Mouse (Mus musculus) liver, embryonic 11.5 days (tissue): Measurements from ENCODE around the gene Mgat5. TPM values are rescaled to one million over a fixed set of nuclear protein-coding genes. Genes with fewer than 3 reads are reported as not detected.

Source experiments
- ATAC-seq: fragments of 200-750 bp; cut with Nextera tagmentation; replicated peaks from 2 replicates; pipeline ENCODE4 v1.8.0; 2017; ENCODE audit warnings: moderate number of reproducible peaks, mild to moderate bottlenecking, moderate TSS enrichment, moderate library complexity; ENCODE audit not compliant: low FRiP score
- DNase-seq: peaks from one replicate; pipeline ENCODE4 v3.0.0-alpha.2; 2017; ENCODE audit warnings: low spot score
- H3K27ac ChIP-seq: fragments of 300-500 bp; sonication (generic); 2 replicates; pipeline ENCODE4 v1.5.1; 2014; ENCODE audit warnings: mild to moderate bottlenecking, low read depth, low read length, control low read depth
- H3K27me3 ChIP-seq: fragments of 300-500 bp; sonication (generic); replicated peaks from 2 replicates; pipeline ENCODE4 v1.6.1; 2014; ENCODE audit warnings: low read length, mixed read lengths; ENCODE audit not compliant: control insufficient read depth, insufficient read depth
- H3K36me3 ChIP-seq: fragments of 300-500 bp; sonication (generic); 2 replicates; pipeline ENCODE4 v1.6.1; 2014; ENCODE audit warnings: mild to moderate bottlenecking, low read length, moderate library complexity, mixed read lengths; ENCODE audit not compliant: control insufficient read depth, insufficient read depth
- H3K4me1 ChIP-seq: fragments of 300-500 bp; sonication (generic); replicated peaks from 2 replicates; pipeline ENCODE4 v1.6.1; 2014; ENCODE audit warnings: low read length, mixed read lengths; ENCODE audit not compliant: control insufficient read depth, insufficient read depth
- H3K4me2 ChIP-seq: fragments of 300-500 bp; sonication (generic); 2 replicates; pipeline ENCODE4 v1.6.1; 2014; ENCODE audit warnings: mild to moderate bottlenecking, control low read depth, moderate library complexity
- H3K4me3 ChIP-seq: fragments of 300-500 bp; sonication (generic); 2 replicates; pipeline ENCODE4 v1.5.1; 2014; ENCODE audit warnings: low read depth, low read length, control low read depth
- H3K9ac ChIP-seq: fragments of 300-500 bp; sonication (generic); 2 replicates; pipeline ENCODE4 v1.6.1; 2014; ENCODE audit warnings: low read depth, low read length, control low read depth
- H3K9me3 ChIP-seq: fragments of 300-500 bp; sonication (generic); 2 replicates; pipeline ENCODE4 v1.6.1; 2016; ENCODE audit warnings: low read length, inconsistent platforms, mixed read lengths; ENCODE audit not compliant: control insufficient read depth
- WGBS: fragments of 180-500 bp; shearing (Covaris S2); extraction: QIAGEN DNeasy Blood & Tissue Kit; methylation state at CpG from one replicate; pipeline ENCODE4 v1.1.7; 2014; 5-methylcytosine and 5-hydroxymethylcytosine counted together
- polyA plus RNA-seq: library from polyadenylated mRNA; unstranded; fragments of >200 nt; fragmentation: Nextera tagmentation; extraction: Ambion mirVana; gene quantifications from 2 replicates; pipeline ENCODE4 v1.2.1, GENCODE M21; 2014

Gene Mgat5
- polyA plus RNA-seq, 1 experiment from 2014 or later = 2.3 TPM

DNA sequence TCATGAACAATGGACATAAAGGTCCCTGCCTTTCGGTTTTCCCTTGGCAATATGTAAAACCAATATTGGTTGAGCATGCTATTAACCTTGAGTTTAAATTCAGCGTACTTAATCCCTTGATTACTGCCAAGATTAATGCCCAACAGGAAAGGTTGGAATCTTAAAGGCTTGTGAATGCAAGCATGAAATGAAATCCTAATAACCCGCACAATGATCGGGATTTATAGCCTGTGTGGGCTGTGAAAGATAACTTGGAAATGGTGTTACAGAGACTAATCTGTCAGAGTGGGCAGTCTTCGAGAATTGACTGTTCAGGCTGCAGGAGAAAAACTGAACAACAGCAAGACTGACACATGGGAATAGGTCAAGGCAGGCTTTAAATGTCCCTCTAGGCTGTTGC lies 168.7 kb downstream of the Mgat5 start:
- ATAC-seq = no peak
- no peak overlapping the region for H3K4me2 ChIP-seq
- no peak overlapping the region for H3K9ac ChIP-seq
- H3K27ac ChIP-seq = no peak overlapping the region
- no peaks in the 10 kb centered on the region for H3K36me3 ChIP-seq
- H3K27me3 ChIP-seq = no peaks in the 10 kb centered on the region
- no peak overlapping the region for H3K4me3 ChIP-seq
- no peak for DNase-seq
- H3K4me1 ChIP-seq = no peaks in the 10 kb centered on the region; the same call in 1 of the 2 replicates
- 83% methylated on average over 5 of the region's 5 CpGs for WGBS
- H3K9me3 ChIP-seq = no peaks in the 10 kb centered on the region

DNA sequence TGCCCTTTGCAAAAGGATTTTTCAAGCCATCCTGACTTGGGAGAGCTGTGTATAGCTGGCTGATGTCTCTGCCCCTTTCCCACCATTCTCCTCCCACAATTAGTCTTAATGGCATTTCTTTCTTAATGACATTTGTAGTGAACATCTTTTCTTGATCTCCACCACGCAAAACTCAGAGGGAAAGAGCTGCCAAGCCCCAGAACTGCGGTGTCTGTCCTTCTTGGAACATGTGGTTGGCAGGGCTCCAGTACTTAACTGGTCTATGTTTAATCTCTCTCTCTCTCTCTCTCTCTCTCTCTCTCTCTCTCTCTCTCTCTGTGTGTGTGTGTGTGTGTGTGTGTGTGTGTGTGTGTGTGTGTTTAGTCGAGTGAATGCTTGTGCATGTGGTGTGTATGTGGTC lies 169.3 kb downstream of the Mgat5 start:
- H3K9me3 ChIP-seq = no peaks in the 10 kb centered on the region
- no peak overlapping the region for H3K9ac ChIP-seq
- 93% methylated on average over 3 of the region's 3 CpGs for WGBS
- no peaks in the 10 kb centered on the region; the same call in 1 of the 2 replicates for H3K4me1 ChIP-seq
- no peaks in the 10 kb centered on the region for H3K27me3 ChIP-seq
- no peak overlapping the region for H3K4me3 ChIP-seq
- no peak overlapping the region for H3K4me2 ChIP-seq
- H3K36me3 ChIP-seq = no peaks in the 10 kb centered on the region
- H3K27ac ChIP-seq = no peak overlapping the region
- no peak for ATAC-seq
- no peak for DNase-seq

DNA sequence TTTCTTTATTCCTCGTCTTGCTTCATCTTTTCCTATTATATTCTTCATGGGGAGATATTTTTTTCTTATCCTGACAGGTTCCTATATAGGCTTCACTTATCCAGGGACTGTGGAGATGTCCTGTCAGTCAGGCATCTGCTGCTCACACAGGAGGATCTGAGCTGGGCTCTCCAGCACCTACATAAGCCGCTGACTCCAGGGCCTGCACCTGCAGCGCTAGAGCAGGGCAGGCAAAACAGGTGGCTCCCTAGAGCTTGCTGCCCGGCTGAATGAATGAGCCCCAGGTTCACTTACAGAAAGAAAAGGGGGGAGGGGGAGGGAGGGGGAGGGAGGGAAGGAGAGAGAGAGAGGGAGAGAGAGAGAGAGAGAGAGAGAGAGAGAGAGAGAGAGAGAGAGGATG lies 175.3 kb downstream of the Mgat5 start:
- Histone ChIP-seq H3K4me2 (no peak overlapping the region), H3K9ac (no peak overlapping the region), H3K27me3 (no peaks in the 10 kb centered on the region), H3K4me3 (no peak overlapping the region), H3K9me3 (no peaks in the 10 kb centered on the region), H3K36me3 (no peaks in the 10 kb centered on the region), H3K27ac (no peak overlapping the region), H3K4me1 (no peaks in the 10 kb centered on the region)
- 61% methylated on average over 4 of the region's 4 CpGs for WGBS
- DNase-seq = no peak
- ATAC-seq = no peak

DNA sequence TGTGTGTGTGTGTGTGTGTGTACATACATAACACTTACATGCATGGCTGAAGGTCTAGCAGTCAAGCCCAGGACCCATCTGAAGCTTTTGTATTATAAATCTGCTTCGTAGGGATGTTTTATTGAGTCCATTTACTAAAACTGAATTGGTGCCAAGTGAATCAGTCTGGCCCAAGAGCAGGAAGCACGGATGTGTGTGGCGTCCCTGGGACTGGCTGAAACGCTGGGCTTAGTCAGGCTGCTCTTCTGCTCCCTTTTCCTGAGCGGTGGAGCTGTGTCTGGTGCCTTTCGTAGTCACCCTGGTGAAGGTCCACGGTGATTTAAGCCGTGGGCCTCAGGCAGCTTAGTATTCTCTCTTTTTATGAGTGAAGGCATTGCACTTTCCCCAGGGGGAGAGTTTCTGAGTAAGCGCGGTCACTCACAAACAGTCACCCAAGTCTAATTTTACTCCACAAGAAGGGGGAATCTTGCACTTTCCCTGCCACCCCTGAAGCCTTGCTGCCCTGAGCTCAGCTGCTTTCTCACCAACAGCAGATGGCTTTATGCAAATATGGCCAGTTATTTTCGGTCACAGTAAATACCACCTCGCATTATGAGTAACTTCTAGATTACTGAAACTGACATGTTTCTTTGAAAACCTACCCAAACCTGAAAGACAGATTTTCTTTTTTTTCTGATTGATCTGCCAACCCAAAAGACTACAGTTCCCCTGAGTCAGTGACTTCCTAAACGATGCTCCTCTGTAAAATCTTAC lies 176.1 kb downstream of the Mgat5 start:
- no peak for ATAC-seq
- H3K4me2 ChIP-seq = no peak overlapping the region
- H3K36me3 ChIP-seq = no peaks in the 10 kb centered on the region
- H3K4me1 ChIP-seq = no peaks in the 10 kb centered on the region
- no peaks in the 10 kb centered on the region for H3K27me3 ChIP-seq
- 83% methylated on average over 13 of the region's 13 CpGs for WGBS
- no peak overlapping the region for H3K4me3 ChIP-seq
- no peak for DNase-seq
- no peaks in the 10 kb centered on the region for H3K9me3 ChIP-seq
- H3K27ac ChIP-seq = no peak overlapping the region
- H3K9ac ChIP-seq = no peak overlapping the region

DNA sequence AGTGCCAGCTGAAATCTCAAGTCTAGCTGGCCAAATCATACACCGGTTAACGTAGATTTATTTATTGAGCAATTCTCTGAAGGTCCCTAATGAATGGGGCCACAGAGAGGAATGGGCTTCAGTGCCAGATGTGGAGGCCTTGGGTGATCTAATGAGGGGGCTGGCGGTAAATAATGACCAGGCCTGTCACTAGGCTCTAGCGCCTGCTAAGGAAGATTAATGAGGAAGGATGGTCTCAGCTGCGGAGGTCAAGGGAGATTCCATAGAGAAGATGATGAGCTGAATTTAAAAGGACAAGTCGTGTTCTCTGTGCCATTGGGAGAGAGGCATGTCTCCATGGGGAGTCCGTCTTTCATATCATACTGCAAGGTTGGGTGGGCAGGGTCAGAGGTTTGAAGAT lies 178.3 kb downstream of the Mgat5 start:
- H3K4me3 ChIP-seq = no peak overlapping the region
- DNase-seq (no peak), ATAC-seq (no peak)
- no peaks in the 10 kb centered on the region for H3K27me3 ChIP-seq
- no peak overlapping the region for H3K9ac ChIP-seq
- H3K4me2 ChIP-seq = no peak overlapping the region
- H3K36me3 ChIP-seq = no peaks in the 10 kb centered on the region
- H3K27ac ChIP-seq = no peak overlapping the region
- no peaks in the 10 kb centered on the region for H3K4me1 ChIP-seq
- H3K9me3 ChIP-seq = no peaks in the 10 kb centered on the region
- WGBS = 74% methylated on average over 7 of the region's 7 CpGs

DNA sequence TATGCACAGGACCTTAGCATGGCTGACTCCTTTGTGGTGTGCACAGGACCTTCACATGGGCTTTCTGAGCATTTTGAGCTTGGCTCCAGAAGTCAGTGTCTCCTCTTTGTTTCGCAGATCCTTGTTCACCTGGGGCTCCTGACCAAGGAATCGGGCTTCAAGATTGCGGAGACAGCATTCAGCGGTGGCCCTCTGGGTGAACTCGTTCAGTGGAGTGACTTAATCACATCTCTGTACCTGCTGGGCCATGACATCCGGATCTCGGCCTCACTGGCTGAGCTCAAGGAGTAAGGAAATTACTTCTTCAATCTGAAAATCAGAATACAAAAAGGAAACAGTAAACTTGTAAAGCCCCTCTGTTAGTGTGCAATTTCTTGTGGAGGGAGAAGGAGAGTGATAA lies 182.4 kb downstream of the Mgat5 start:
- Histone ChIP-seq H3K36me3 (no peaks in the 10 kb centered on the region), H3K4me3 (no peak overlapping the region), H3K9ac (no peak overlapping the region), H3K4me1 (no peaks in the 10 kb centered on the region), H3K27ac (no peak overlapping the region), H3K27me3 (no peaks in the 10 kb centered on the region), H3K9me3 (no peaks in the 10 kb centered on the region), H3K4me2 (no peak overlapping the region)
- 89% methylated on average over 7 of the region's 7 CpGs for WGBS
- ATAC-seq (no peak), DNase-seq (no peak)

DNA sequence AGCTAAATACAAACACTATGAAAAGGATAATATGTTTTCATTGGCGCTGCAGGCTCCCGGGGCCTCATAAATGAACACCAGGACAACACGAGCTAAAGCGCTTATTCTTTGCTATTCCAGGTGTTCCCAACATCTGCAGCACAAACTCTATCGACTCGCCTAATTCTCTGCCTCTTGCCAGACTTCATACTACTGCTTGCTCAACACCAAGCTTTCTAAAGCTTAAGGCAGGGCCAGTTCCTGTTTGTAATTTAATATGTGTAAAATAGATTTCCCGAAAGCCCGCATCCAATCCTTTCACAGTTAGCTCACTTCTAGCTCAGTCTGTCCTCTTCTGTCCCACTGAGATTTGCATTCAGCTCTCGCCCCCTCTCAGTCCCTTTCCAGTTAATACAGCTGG lies 182.8 kb downstream of the Mgat5 start:
- no peaks in the 10 kb centered on the region for H3K27me3 ChIP-seq
- H3K36me3 ChIP-seq = no peaks in the 10 kb centered on the region
- no peak overlapping the region for H3K4me3 ChIP-seq
- DNase-seq (no peak), ATAC-seq (no peak)
- no peak overlapping the region for H3K9ac ChIP-seq
- WGBS = 90% methylated on average over 9 of the region's 9 CpGs
- no peaks in the 10 kb centered on the region for H3K4me1 ChIP-seq
- H3K27ac ChIP-seq = no peak overlapping the region
- no peaks in the 10 kb centered on the region for H3K9me3 ChIP-seq
- H3K4me2 ChIP-seq = no peak overlapping the region

DNA sequence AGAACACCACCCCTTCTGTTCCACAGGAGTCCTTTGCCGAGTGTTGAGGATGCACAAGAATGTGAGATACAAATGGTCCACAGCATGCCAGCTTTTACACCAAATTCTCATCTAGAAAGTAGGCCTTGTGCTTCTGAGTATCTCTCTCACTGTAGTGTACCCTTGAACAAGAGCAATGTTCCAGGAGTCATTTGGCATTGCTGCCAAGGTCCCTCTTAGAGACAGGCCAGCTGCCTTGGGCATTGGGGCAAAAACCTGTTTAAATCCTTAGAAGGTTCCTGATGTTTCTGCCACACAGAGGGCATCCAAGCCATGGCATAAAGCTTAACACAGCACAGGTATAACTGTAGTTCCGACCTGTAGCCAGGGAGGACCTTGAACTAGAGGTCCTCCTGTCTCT lies 189.9 kb downstream of the Mgat5 start:
- H3K4me3 ChIP-seq = no peak overlapping the region
- no peak for ATAC-seq
- H3K36me3 ChIP-seq = no peaks in the 10 kb centered on the region
- no peaks in the 10 kb centered on the region for H3K9me3 ChIP-seq
- H3K27me3 ChIP-seq = no peaks in the 10 kb centered on the region
- WGBS = 88% methylated on average over 2 of the region's 2 CpGs
- DNase-seq = no peak
- H3K9ac ChIP-seq = no peak overlapping the region
- H3K27ac ChIP-seq = no peak overlapping the region
- H3K4me1 ChIP-seq = no peaks in the 10 kb centered on the region; the same call in 1 of the 2 replicates
- H3K4me2 ChIP-seq = no peak overlapping the region

DNA sequence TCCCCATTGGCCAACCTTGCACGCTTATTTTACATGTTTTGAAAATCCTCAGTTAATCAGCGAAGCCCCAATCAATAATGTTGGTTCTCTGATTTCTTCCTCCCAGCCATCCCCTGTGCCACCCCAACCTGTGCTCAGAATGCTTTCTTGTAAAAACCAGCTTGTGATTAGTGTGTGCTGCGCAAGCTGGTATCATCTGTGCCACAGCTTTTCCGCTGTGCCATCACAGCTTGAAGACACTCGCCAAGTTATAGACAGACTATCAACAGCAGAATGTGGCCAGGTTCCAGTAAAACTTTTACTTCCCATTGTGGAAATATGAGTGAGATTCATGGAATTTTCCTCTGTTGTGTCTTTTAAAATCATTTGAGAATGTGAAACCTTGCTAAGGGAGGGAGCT lies 190.9 kb downstream of the Mgat5 start:
- H3K9me3 ChIP-seq = no peaks in the 10 kb centered on the region
- H3K4me1 ChIP-seq = no peaks in the 10 kb centered on the region; the same call in 1 of the 2 replicates
- ATAC-seq (no peak), DNase-seq (no peak)
- 91% methylated on average over 5 of the region's 5 CpGs for WGBS
- no peak overlapping the region for H3K27ac ChIP-seq
- H3K4me3 ChIP-seq = no peak overlapping the region
- H3K36me3 ChIP-seq = no peaks in the 10 kb centered on the region
- no peak overlapping the region for H3K4me2 ChIP-seq
- H3K27me3 ChIP-seq = no peaks in the 10 kb centered on the region
- no peak overlapping the region for H3K9ac ChIP-seq
